Mouse (Mus musculus) mesoderm, embryonic 11.5 days (tissue): Measurements from ENCODE around the gene Tgfbrap1.
"Not testable (repeated sequence)": the region's sequence is repeated elsewhere in the genome, so short reads cannot be mapped to it uniquely, and the experiment has no call there.

Experiments
- DNase-seq: peaks from one replicate; pipeline ENCODE4 v3.0.0-alpha.2; 2012; ENCODE audit warnings: low read depth, low spot score

Gene Tgfbrap1

DNA sequence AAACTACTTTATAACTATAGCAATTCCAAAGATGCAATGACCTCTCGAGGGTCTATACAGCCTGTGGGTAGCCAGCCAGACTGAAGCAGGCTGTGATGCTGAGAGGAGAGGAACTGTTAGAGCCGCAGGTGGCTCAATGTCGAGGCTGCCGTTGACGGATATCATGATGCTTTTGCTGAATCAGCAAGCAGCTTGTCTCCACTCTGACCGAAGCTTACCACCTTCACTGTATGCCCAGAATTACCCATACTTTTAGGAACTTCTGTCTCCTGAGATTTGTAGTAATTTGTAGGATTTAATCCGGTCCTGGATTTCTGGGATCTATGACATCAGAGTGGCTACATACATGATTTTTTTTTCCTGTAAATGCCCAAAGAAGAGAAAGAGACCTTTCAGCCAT lies 62.4 kb downstream of the Tgfbrap1 start:
- no peak for DNase-seq

DNA sequence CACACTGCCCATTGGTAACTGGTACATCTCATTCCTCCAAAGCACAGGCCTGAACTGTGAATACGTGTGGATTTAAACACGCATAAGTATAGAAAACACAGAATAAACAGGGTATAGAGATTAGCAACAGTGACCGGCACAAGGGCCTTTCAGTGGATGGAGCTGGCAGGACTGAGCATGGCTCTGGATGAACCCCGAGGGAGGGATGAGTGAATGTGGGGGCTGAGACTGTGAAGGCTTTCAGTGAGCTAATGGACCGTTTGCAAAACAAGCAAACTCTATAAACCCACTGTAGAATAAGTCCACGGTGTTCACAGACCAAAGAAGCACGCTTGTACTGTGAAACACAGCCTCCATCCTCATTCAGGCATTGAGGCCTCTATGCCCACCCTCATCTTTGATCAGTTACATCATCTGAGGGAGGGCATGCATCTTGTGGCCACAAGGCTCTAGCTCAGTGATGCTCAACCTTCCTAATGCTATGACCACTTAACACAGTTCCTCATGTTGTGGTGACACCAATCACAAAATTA lies 83.2 kb downstream of the Tgfbrap1 start:
- not testable (repeated sequence) for DNase-seq

DNA sequence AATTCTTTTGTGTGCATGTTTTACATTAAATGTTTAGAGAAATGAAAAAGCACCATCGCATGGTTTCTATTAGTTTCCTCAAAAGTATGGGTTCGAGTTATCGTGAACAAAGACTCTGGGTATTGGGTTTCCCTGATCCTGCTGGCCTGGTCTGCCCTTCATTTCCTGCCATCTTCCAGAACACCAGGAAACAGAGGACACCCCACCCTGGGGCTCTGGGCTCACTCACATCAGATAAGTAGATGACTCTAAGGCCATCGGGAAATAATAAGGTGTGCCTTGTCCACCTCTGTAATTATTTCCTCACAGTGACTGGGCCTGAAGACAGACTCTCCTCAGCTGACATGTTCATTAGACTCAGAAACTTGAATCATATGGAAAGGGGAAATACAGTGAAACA lies 88.0 kb downstream of the Tgfbrap1 start:
- no peak for DNase-seq

DNA sequence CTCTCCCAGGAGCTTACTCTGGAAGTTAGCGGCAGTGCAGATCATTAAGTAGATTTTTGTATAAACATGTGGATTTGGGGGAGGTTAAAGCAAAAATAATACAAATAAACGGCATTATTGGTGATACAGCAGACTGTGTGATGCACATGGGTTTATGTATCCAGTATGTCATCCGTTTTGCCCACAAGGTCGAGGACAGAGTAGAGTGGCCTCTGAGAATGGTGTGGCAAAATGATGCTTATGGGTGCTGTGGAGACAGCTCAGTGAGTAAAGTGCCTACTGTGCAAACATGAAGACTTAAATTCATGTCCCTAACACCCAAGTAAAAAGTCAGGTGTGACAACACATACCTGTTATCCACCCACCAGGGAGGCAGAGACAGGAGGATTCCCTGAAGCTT lies 91.9 kb downstream of the Tgfbrap1 start:
- no peak for DNase-seq

DNA sequence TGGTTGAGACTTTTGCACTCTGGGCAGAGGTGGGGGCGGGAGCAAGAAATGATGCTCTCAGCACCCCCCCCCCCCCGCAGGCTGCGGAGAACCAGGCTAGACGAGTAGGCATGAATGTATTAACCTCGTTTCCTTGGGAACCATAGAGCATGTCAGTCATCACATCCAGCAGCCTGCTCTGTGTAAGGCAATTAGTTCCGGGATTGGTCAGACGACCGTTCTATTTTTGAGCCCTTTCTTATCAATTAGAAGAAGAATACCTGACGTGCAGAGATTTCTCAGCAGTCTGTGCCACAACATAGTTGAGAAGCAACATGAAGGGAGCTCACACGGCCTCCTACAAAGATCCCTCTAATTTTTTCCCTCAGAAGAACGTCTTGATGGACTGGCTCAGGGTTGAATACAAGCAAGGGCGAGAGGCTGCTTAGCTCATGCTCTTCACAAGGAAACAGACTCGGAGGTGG lies 92.4 kb downstream of the Tgfbrap1 start:
- peak; percentile 25 for DNase-seq
